Mouse (Mus musculus) myocyte (in vitro differentiated cells): ENCODE measurements around the gene Rai1. TPM values are rescaled to one million over a fixed set of nuclear protein-coding genes. Genes with fewer than 3 reads are reported as not detected.

Source experiments
- H3K27me3 ChIP-seq: one replicate; pipeline ENCODE4 v1.6.1; 2011; ENCODE audit not compliant: control insufficient read depth, insufficient read depth, insufficient read length
- H3K36me3 ChIP-seq: one replicate; pipeline ENCODE4 v1.6.1; 2011; ENCODE audit not compliant: control insufficient read depth, insufficient read depth
- H3K4me2 ChIP-seq: one replicate; pipeline ENCODE4 v1.6.1; 2011; ENCODE audit warnings: low read depth, control low read depth
- H3K4me3 ChIP-seq: one replicate; pipeline ENCODE4 v1.5.1; 2011; ENCODE audit warnings: mild to moderate bottlenecking, control low read depth, moderate library complexity
- H3K79me2 ChIP-seq: one replicate; pipeline ENCODE4 v1.6.1; 2011; ENCODE audit not compliant: control insufficient read depth, insufficient read depth
- H3ac ChIP-seq: one replicate; pipeline ENCODE4 v1.6.1; 2011; ENCODE audit not compliant: control insufficient read depth, insufficient read length
- CEBPB ChIP-seq: IDR thresholded peaks from 2 replicates; pipeline ENCODE4 v1.6.1; 2011; ENCODE audit warnings: mild to moderate bottlenecking, moderate library complexity; ENCODE audit not compliant: poor library complexity, insufficient read depth, severe bottlenecking
- E2F4 ChIP-seq: IDR thresholded peaks from one replicate; pipeline ENCODE4 v1.6.1; 2011; ENCODE audit warnings: mild to moderate bottlenecking, control low read depth, moderate library complexity; ENCODE audit not compliant: insufficient read depth
- MAX ChIP-seq: IDR thresholded peaks from one replicate; pipeline ENCODE4 v1.6.1; 2011; ENCODE audit warnings: low read depth, mild to moderate bottlenecking, control low read depth
- MYOD1 ChIP-seq, 3 experiments: IDR thresholded peaks; one replicate each; pipeline ENCODE4 v1.6.1; 2011; ENCODE audit warnings: control low read depth in 2 of 3, low read depth in 2 of 3, mild to moderate bottlenecking in 2 of 3, moderate library complexity in 1 of 3; ENCODE audit not compliant: insufficient read length in 2 of 3, control insufficient read depth in 1 of 3
- MYOG ChIP-seq, 3 experiments: IDR thresholded peaks; one replicate each; pipeline ENCODE4 v1.6.1; 2011; ENCODE audit warnings: control low read depth in 2 of 3, low read depth in 2 of 3, mild to moderate bottlenecking in 2 of 3; ENCODE audit not compliant: insufficient read length in 2 of 3, control insufficient read depth in 1 of 3, insufficient read depth in 1 of 3
- POLR2A ChIP-seq: IDR thresholded peaks from one replicate; pipeline ENCODE4 v1.6.1; 2011; ENCODE audit warnings: low read depth, mild to moderate bottlenecking, control low read depth, moderate library complexity; ENCODE audit not compliant: insufficient read length
- POLR2AphosphoS2 ChIP-seq: IDR thresholded peaks from one replicate; pipeline ENCODE4 v1.6.1; 2011; ENCODE audit warnings: low read depth, control low read depth; ENCODE audit not compliant: insufficient read length
- REST ChIP-seq: IDR thresholded peaks from one replicate; pipeline ENCODE4 v1.6.1; 2011; ENCODE audit warnings: mild to moderate bottlenecking, control low read depth, moderate library complexity; ENCODE audit not compliant: insufficient read depth, insufficient read length
- SRF ChIP-seq: IDR thresholded peaks from one replicate; pipeline ENCODE4 v1.6.1; 2011; ENCODE audit warnings: low read depth; ENCODE audit not compliant: control insufficient read depth, insufficient read length
- TCF12 ChIP-seq: IDR thresholded peaks from one replicate; pipeline ENCODE4 v1.6.1; 2011; ENCODE audit warnings: mild to moderate bottlenecking, control low read depth; ENCODE audit not compliant: poor library complexity, insufficient read depth, severe bottlenecking
- TCF3 ChIP-seq: IDR thresholded peaks from one replicate; pipeline ENCODE4 v1.6.1; 2011; ENCODE audit warnings: low read depth, control low read depth; ENCODE audit not compliant: insufficient read length
- USF1 ChIP-seq: IDR thresholded peaks from one replicate; pipeline ENCODE4 v1.6.1; 2011; ENCODE audit warnings: low read depth, mild to moderate bottlenecking, control low read depth, moderate library complexity
- polyA plus RNA-seq: library from polyadenylated mRNA; unstranded; fragments of >200 nt; fragmentation: generic; extraction: Trizol; gene quantifications from one replicate; pipeline ENCODE4 v1.2.1, GENCODE M21; 2012; ENCODE audit warnings: missing spikeins

Rai1 gene
- polyA plus RNA-seq, 1 experiment, result 26.0 TPM

- peaks cover 72% of the 10 kb centered on the region for H3K79me2 ChIP-seq
- peak; percentile 12 for TF ChIP-seq POLR2A
- TF ChIP-seq E2F4, result no peak
- no peak for TF ChIP-seq SRF
- TF ChIP-seq POLR2AphosphoS2, result no peak
Observed at GRCm38 (mm10) chr11:60211152-60211551, 106.3 kb downstream of the Rai1 start.

DNA sequence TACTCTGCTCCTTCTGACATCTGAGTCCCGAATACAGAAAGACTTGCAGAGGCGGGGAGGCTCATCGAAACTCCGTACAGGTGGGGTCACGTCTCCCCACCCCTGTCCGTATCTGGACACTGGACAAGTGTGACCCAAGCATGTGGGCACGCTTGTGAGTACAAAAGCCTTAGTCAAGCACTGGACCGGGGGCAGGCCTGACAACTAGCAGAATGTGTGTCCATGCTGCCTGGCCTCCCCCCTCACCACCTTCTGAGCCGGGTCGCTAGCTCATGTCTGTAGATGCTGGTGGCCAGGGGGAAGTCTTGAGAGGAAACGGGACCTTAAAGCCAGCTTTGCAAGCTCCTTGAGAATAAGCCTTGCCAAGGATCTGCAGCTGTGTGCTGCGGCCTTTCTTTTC, 106.9 kb downstream of the Rai1 start:
- Histone ChIP-seq H3K4me3 (no peak overlapping the region), H3K36me3 (peaks cover 4% of the 10 kb centered on the region), H3ac (no peak overlapping the region), H3K27me3 (no peaks in the 10 kb centered on the region), H3K4me2 (no peak overlapping the region), H3K79me2 (peaks cover 78% of the 10 kb centered on the region)
- TF ChIP-seq E2F4 (no peak), MYOG (IDR thresholded peaks at IDR 0.05; ENCODE audit: control insufficient read depth in 1 of 3, insufficient read depth in 1 of 3, insufficient read length in 2 of 3, low read depth in 2 of 3) (no peak), POLR2AphosphoS2 (no peak), TCF3 (no peak), MAX (no peak), TCF12 (no peak), USF1 (no peak), SRF (no peak), REST (no peak), CEBPB (no peak), MYOD1 (IDR thresholded peaks at IDR 0.05; ENCODE audit: control insufficient read depth in 1 of 3, insufficient read length in 2 of 3, low read depth in 2 of 3) (no peak), POLR2A (no peak)

More at GRCm38 (mm10) chr11:60211152-60211551, 106.3 kb downstream of the Rai1 start:
- Histone ChIP-seq H3K27me3 (no peaks in the 10 kb centered on the region), H3ac (no peak overlapping the region), H3K36me3 (peaks cover 4% of the 10 kb centered on the region), H3K4me2 (peak overlapping the region; percentile 75), H3K4me3 (peak overlapping the region; percentile 53)

DNA sequence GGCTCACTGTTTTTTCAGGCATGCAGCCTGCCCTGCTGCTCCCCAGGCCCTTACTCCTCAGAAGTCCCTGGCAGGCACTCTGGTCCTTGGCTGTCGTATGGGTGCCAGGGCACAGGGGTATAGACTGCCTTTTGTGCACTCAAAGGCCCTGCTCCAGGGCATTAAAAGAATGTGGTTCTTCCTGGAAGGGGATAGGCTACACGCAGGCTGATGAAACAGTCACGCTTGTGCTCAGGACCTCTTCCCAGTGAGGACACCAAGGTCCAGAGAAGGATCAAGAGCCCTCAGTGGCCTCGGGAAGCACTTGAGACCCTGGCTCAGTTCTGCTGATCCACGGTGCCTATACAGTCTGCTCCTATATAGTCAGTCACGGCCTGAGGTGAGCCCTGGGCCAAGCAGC, 108.5 kb downstream of the Rai1 start:
- TF ChIP-seq E2F4 (no peak), REST (no peak), USF1 (no peak), MYOG (IDR thresholded peaks at IDR 0.05; ENCODE audit: control insufficient read depth in 1 of 3, insufficient read depth in 1 of 3, insufficient read length in 2 of 3, low read depth in 2 of 3) (no peak), CEBPB (no peak), POLR2A (no peak), POLR2AphosphoS2 (no peak), MYOD1 (IDR thresholded peaks at IDR 0.05; ENCODE audit: control insufficient read depth in 1 of 3, insufficient read length in 2 of 3, low read depth in 2 of 3) (no peak), MAX (no peak), SRF (no peak), TCF12 (no peak), TCF3 (no peak)

GRCm38 (mm10) chr11:60216671-60217070, 111.9 kb downstream of the Rai1 start:
- Histone ChIP-seq H3ac (no peak overlapping the region), H3K4me3 (no peak overlapping the region), H3K36me3 (peaks cover 4% of the 10 kb centered on the region), H3K4me2 (no peak overlapping the region), H3K79me2 (peaks cover 72% of the 10 kb centered on the region), H3K27me3 (no peaks in the 10 kb centered on the region)
- TF ChIP-seq POLR2A (no peak), USF1 (no peak), CEBPB (no peak), E2F4 (no peak), POLR2AphosphoS2 (no peak), MAX (no peak), TCF12 (no peak)

More for the DNA sequence above, 108.5 kb downstream of the Rai1 start:
- H3ac ChIP-seq, result no peak overlapping the region
- peaks cover 81% of the 10 kb centered on the region for H3K79me2 ChIP-seq
- no peak overlapping the region for H3K4me2 ChIP-seq
- no peaks in the 10 kb centered on the region for H3K27me3 ChIP-seq
- no peak overlapping the region for H3K4me3 ChIP-seq
- H3K36me3 ChIP-seq, result peaks cover 3% of the 10 kb centered on the region

GRCm38 (mm10) chr11:60217467-60217866, 112.7 kb downstream of the Rai1 start:
- Histone ChIP-seq H3K27me3 (no peaks in the 10 kb centered on the region), H3K36me3 (peaks cover 4% of the 10 kb centered on the region), H3K4me2 (no peak overlapping the region), H3K4me3 (no peak overlapping the region), H3ac (no peak overlapping the region), H3K79me2 (peaks cover 65% of the 10 kb centered on the region)
- no peak for TF ChIP-seq CEBPB
- no peak for TF ChIP-seq USF1
- no peak for TF ChIP-seq MAX
- TF ChIP-seq MYOD1 (IDR thresholded peaks at IDR 0.05; ENCODE audit: control insufficient read depth in 1 of 3, insufficient read length in 2 of 3, low read depth in 2 of 3), result no peak
- no peak for TF ChIP-seq TCF12
- no peak for TF ChIP-seq MYOG (IDR thresholded peaks at IDR 0.05; ENCODE audit: control insufficient read depth in 1 of 3, insufficient read depth in 1 of 3, insufficient read length in 2 of 3, low read depth in 2 of 3)
- no peak for TF ChIP-seq REST
- no peak for TF ChIP-seq TCF3
- TF ChIP-seq POLR2AphosphoS2, result no peak
- no peak for TF ChIP-seq SRF
- no peak for TF ChIP-seq E2F4
- no peak for TF ChIP-seq POLR2A
